ENCODE assay signal across 8 mouse cellular contexts in the genomic region with DNA sequence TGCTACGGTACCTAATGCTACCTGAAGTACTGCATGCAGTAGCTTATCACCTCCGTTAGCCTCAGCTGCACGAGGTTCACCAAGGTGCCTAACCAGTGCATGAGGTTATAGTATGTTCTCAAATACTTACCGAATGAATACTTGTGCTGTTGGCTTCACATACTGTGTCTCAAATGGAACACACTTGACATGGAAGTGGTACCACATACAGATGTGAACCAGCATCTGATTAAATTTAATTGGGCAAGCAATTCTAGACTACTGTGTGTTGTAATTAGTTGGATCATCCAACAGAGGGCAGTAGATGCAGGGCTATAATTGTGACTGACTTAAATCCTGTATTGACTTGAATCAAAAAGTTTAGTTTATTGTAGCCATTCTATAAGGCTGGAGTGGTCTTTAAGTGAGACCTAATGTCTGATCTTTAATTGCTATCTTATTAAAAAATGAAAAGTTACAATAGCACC. TPM values are rescaled to one million over a fixed set of nuclear protein-coding genes. Genes with fewer than 3 reads are reported as not detected.
DNase-seq lines count a peak whose midpoint lies in the region; ATAC-seq and TF ChIP-seq lines count a peak whose summit lies in the region.

No protein-coding gene starts in this region.

- no peak overlapping the region for H3K4me3 ChIP-seq in heart, adult 2 months
- H3K4me3 ChIP-seq in heart, embryonic 10.5 days = no peak overlapping the region
- H3K4me3 ChIP-seq in bone marrow, adult 2 months (replicated peaks; ENCODE audit: control insufficient read depth, low read depth, low read length) = no peak overlapping the region
- no peak overlapping the region for H3K4me3 ChIP-seq in midbrain, embryonic 14.5 days (replicated peaks; ENCODE audit: low read depth, low read length)

- H3K27ac ChIP-seq in heart, adult 2 months = no peak overlapping the region
- no peak overlapping the region for H3K27ac ChIP-seq in heart, embryonic 10.5 days
- H3K27ac ChIP-seq in bone marrow, adult 2 months (ENCODE audit: control insufficient read depth, insufficient read depth, low read depth, low read length, poor library complexity) = no peak overlapping the region
- no peak overlapping the region for H3K27ac ChIP-seq in midbrain, embryonic 14.5 days (replicated peaks; ENCODE audit: low read depth, low read length)

- H3K9ac ChIP-seq in heart, adult 2 months (ENCODE audit: low read depth, low read length) = no peak overlapping the region
- H3K9ac ChIP-seq in midbrain, embryonic 14.5 days (replicated peaks; ENCODE audit: low read length) = no peak overlapping the region

- TF ChIP-seq EP300 in heart, adult 2 months (IDR thresholded peaks at IDR 0.05; ENCODE audit: insufficient read depth, low read depth, low read length) = no peak

- WGBS in heart, adult 2 months = 81% methylated on average over 4 of the region's 4 CpGs
- WGBS in heart, embryonic 10.5 days = 79% methylated on average over 4 of the region's 4 CpGs
- WGBS in bone marrow, adult 2 months = 82% methylated on average over 4 of the region's 4 CpGs
- WGBS in midbrain, embryonic 14.5 days = 81% methylated on average over 4 of the region's 4 CpGs

- H3K4me2 ChIP-seq in midbrain, embryonic 14.5 days (ENCODE audit: low read length) = no peak overlapping the region

- no peaks in the 10 kb centered on the region for H3K27me3 ChIP-seq in heart, adult 2 months (ENCODE audit: control insufficient read depth, insufficient read depth, low read length)
- no peaks in the 10 kb centered on the region for H3K27me3 ChIP-seq in heart, embryonic 10.5 days (ENCODE audit: insufficient read depth, poor library complexity, severe bottlenecking)
- H3K27me3 ChIP-seq in midbrain, embryonic 14.5 days (ENCODE audit: control insufficient read depth, insufficient read depth, low read length) = no peaks in the 10 kb centered on the region

- H3K79me2 ChIP-seq in heart, adult 2 months (replicated peaks; ENCODE audit: control insufficient read depth, insufficient read depth, low read length) = no peaks in the 10 kb centered on the region

- peak; percentile 90 for TF ChIP-seq CTCF in heart, adult 2 months (IDR thresholded peaks at IDR 0.05)
- peak; percentile 25; the same call in 1 of the 2 replicates for TF ChIP-seq CTCF in bone marrow, adult 2 months (IDR thresholded peaks at IDR 0.05; ENCODE audit: control insufficient read depth, insufficient read depth, low read length)

- H3K36me3 ChIP-seq in heart, adult 2 months (ENCODE audit: control insufficient read depth, insufficient read depth, low read length) = peaks cover 14% of the 10 kb centered on the region
- H3K36me3 ChIP-seq in heart, embryonic 10.5 days = peaks cover 10% of the 10 kb centered on the region; the same call in 1 of the 2 replicates
- H3K36me3 ChIP-seq in midbrain, embryonic 14.5 days (ENCODE audit: control insufficient read depth, insufficient read depth, low read length) = peaks cover 37% of the 10 kb centered on the region

- H3K4me1 ChIP-seq in heart, adult 2 months (ENCODE audit: control insufficient read depth, insufficient read depth, low read length) = peaks cover 5% of the 10 kb centered on the region
- H3K4me1 ChIP-seq in heart, embryonic 10.5 days = peaks cover 11% of the 10 kb centered on the region; the same call in 1 of the 2 replicates
- no peaks in the 10 kb centered on the region; the same call in 1 of the 2 replicates for H3K4me1 ChIP-seq in bone marrow, adult 2 months (ENCODE audit: control insufficient read depth, insufficient read depth, low read length)
- no peaks in the 10 kb centered on the region for H3K4me1 ChIP-seq in midbrain, embryonic 14.5 days (ENCODE audit: control insufficient read depth, insufficient read depth, low read length)

- H3K9me3 ChIP-seq in heart, embryonic 10.5 days = no peaks in the 10 kb centered on the region
- H3K9me3 ChIP-seq in midbrain, embryonic 14.5 days (ENCODE audit: control insufficient read depth, low read length) = no peaks in the 10 kb centered on the region

- no peak for TF ChIP-seq POLR2A in heart, adult 2 months (IDR thresholded peaks at IDR 0.05; ENCODE audit: insufficient read depth, low read depth, low read length)
- no peak for TF ChIP-seq POLR2A in bone marrow, adult 2 months (IDR thresholded peaks at IDR 0.05; ENCODE audit: borderline replicate concordance, control insufficient read depth, low read depth, low read length)

- intact Hi-C loops in heart, adult 2 months (cut with DNase I) = loop anchor here (1.0 to 5.0 kb wide), 3 partner anchors 100 to 401 kb away; no protein-coding TSS in a partner anchor

- no peak for DNase-seq in heart, adult 2 months
- no peak for DNase-seq in heart, embryonic 10.5 days (ENCODE audit: low spot score)
- peak; percentile 69 for DNase-seq in CD4-positive helper T cell, adult 2 months (ENCODE audit: low read depth, low spot score)
- DNase-seq in hindlimb bud, embryonic 11.5 days (ENCODE audit: extremely low spot score, low read depth, low spot score) = peak; percentile 37
- DNase-seq in midbrain, embryonic 14.5 days = peak; percentile 75
- no peak for DNase-seq in right cerebral cortex, postnatal 14 days
- no peak for DNase-seq in frontal cortex, postnatal 14 days (ENCODE audit: low spot score in 2 of 2)

- peak; percentile 49; the same call in 1 of the 2 replicates for ATAC-seq in midbrain, embryonic 14.5 days (ENCODE audit: low FRiP score, low TSS enrichment)

RNA-seq across cellular contexts. Expression of a gene that starts 13.4 kb away (rescaled TPM):
- total RNA-seq in heart, adult 2 months (2021) = 10 to 100 TPM; 30.6 to 32.5 TPM
- 17.1 and 32.7 TPM in 2 replicates for polyA plus RNA-seq in heart, adult 2 months (2012; rRNA removed)
- polyA plus RNA-seq in heart, embryonic 10.5 days (2016; fragmentation: Nextera tagmentation; extraction: Ambion mirVana) = 50.0 and 57.1 TPM in 2 replicates
- 17.3 and 29.3 TPM in 2 replicates for polyA plus RNA-seq in bone marrow, adult 2 months (2011; ENCODE audit: insufficient read depth, insufficient read length, low replicate concordance, missing spikeins)
- 119 and 123 TPM in 2 replicates for polyA plus RNA-seq in midbrain, embryonic 14.5 days (2014; fragmentation: Nextera tagmentation; extraction: Ambion mirVana)

Comparison
In these comparisons a context has a peak if more than half of its experiments do, and no peak if none do; other contexts are left out.
1. DNase-seq: peak in CD4-positive helper T cell, adult 2 months (single experiment), hindlimb bud, embryonic 11.5 days (single experiment) and midbrain, embryonic 14.5 days (single experiment); none in heart, adult 2 months (0 of 2), heart, embryonic 10.5 days (single experiment), right cerebral cortex, postnatal 14 days (single experiment) and frontal cortex, postnatal 14 days (0 of 2).